Mouse (Mus musculus): ENCODE data around the gene Tenm2. TPM values are rescaled to one million over a fixed set of nuclear protein-coding genes. Genes with fewer than 3 reads are reported as not detected.
A peak's percentile ranks its signal among the peaks of the same experiment; 100 is the strongest.

Tenm2 gene
- total and polyA plus RNA-seq, 2 experiments from 2014 or later: 41.8 to 91.3 TPM

GRCm38 (mm10) chr11:36134645-36135044 lies 1101.1 kb downstream of the Tenm2 start:
- Histone ChIP-seq H3K4me1 (ENCODE audit: insufficient read depth) (no peaks in the 10 kb centered on the region), H3K4me3 (ENCODE audit: low read depth, low read length) (no peak overlapping the region), H3K27me3 (ENCODE audit: insufficient read depth, low read length) (no peaks in the 10 kb centered on the region), H3K36me3 (ENCODE audit: insufficient read depth) (no peaks in the 10 kb centered on the region), H3K27ac (ENCODE audit: low read depth, low read length) (no peak overlapping the region), H3K9me3 (ENCODE audit: low read length) (no peaks in the 10 kb centered on the region), H3K4me2 (ENCODE audit: low read depth) (no peak overlapping the region), H3K9ac (no peak overlapping the region)
- ATAC-seq (no peak), DNase-seq (no peak)
- WGBS: 24% methylated on average over 9 of the region's 9 CpGs
- no peak for TF ChIP-seq CTCF (IDR thresholded peaks at IDR 0.05; ENCODE audit: low read depth)

GRCm38 (mm10) chr11:36123275-36123674 lies 1112.5 kb downstream of the Tenm2 start:
- WGBS: 28% methylated on average over 2 of the region's 2 CpGs
- no peaks in the 10 kb centered on the region for H3K9me3 ChIP-seq (ENCODE audit: low read length)
- TF ChIP-seq CTCF (IDR thresholded peaks at IDR 0.05; ENCODE audit: low read depth): no peak
- no peaks in the 10 kb centered on the region for H3K36me3 ChIP-seq (ENCODE audit: insufficient read depth)
- H3K27me3 ChIP-seq (ENCODE audit: insufficient read depth, low read length): no peaks in the 10 kb centered on the region
- DNase-seq: no peak
- peaks cover 20% of the 10 kb centered on the region for H3K4me1 ChIP-seq (ENCODE audit: insufficient read depth)
- H3K4me3 ChIP-seq (ENCODE audit: low read depth, low read length): no peak overlapping the region
- H3K4me2 ChIP-seq (ENCODE audit: low read depth): no peak overlapping the region
- no peak for ATAC-seq
- no peak overlapping the region for H3K9ac ChIP-seq
- H3K27ac ChIP-seq (ENCODE audit: low read depth, low read length): no peak overlapping the region

GRCm38 (mm10) chr11:36121410-36121929 lies 1114.3 kb downstream of the Tenm2 start:
- Histone ChIP-seq H3K4me1 (ENCODE audit: insufficient read depth) (peaks cover 20% of the 10 kb centered on the region), H3K27me3 (ENCODE audit: insufficient read depth, low read length) (no peaks in the 10 kb centered on the region), H3K9ac (0 out of 2 replicates have a peak overlapping the region, but pooled peaks have one; percentile 14), H3K9me3 (ENCODE audit: low read length) (no peaks in the 10 kb centered on the region), H3K4me3 (ENCODE audit: low read depth, low read length) (no peak overlapping the region), H3K4me2 (ENCODE audit: low read depth) (no peak overlapping the region), H3K27ac (ENCODE audit: low read depth, low read length) (peak overlapping the region; percentile 15), H3K36me3 (ENCODE audit: insufficient read depth) (no peaks in the 10 kb centered on the region)
- WGBS: 33% methylated on average over 8 of the region's 8 CpGs
- no peak for TF ChIP-seq CTCF (IDR thresholded peaks at IDR 0.05; ENCODE audit: low read depth)
- DNase-seq (no peak), ATAC-seq (no peak)

- peak overlapping the region; percentile 15; the same call in 1 of the 2 replicates for H3K27ac ChIP-seq (ENCODE audit: low read depth, low read length)
- H3K4me3 ChIP-seq (ENCODE audit: low read depth, low read length): no peak overlapping the region
- 0 out of 2 replicates have a peak overlapping the region, but pooled peaks have one; percentile 14 for H3K9ac ChIP-seq
- TF ChIP-seq CTCF (IDR thresholded peaks at IDR 0.05; ENCODE audit: low read depth): no peak
- no peak; the same call in 1 of the 2 replicates for ATAC-seq
- no peak overlapping the region for H3K4me2 ChIP-seq (ENCODE audit: low read depth)
- no peaks in the 10 kb centered on the region for H3K9me3 ChIP-seq (ENCODE audit: low read length)
- peaks cover 20% of the 10 kb centered on the region for H3K4me1 ChIP-seq (ENCODE audit: insufficient read depth)
- no peaks in the 10 kb centered on the region for H3K36me3 ChIP-seq (ENCODE audit: insufficient read depth)
- WGBS: 7% methylated on average over 7 of the region's 7 CpGs
- no peak for DNase-seq
- no peaks in the 10 kb centered on the region for H3K27me3 ChIP-seq (ENCODE audit: insufficient read depth, low read length)
These were observed 1115.0 kb downstream of the Tenm2 start for GRCm38 (mm10) chr11:36120591-36121409.

GRCm38 (mm10) chr11:36113326-36113725 lies 1122.4 kb downstream of the Tenm2 start:
- Histone ChIP-seq H3K4me2 (ENCODE audit: low read depth) (no peak overlapping the region), H3K9ac (no peak overlapping the region), H3K9me3 (ENCODE audit: low read length) (no peaks in the 10 kb centered on the region), H3K4me3 (ENCODE audit: low read depth, low read length) (no peak overlapping the region), H3K4me1 (ENCODE audit: insufficient read depth) (peaks cover 4% of the 10 kb centered on the region; the same call in 1 of the 2 replicates), H3K36me3 (ENCODE audit: insufficient read depth) (no peaks in the 10 kb centered on the region), H3K27ac (ENCODE audit: low read depth, low read length) (no peak overlapping the region), H3K27me3 (ENCODE audit: insufficient read depth, low read length) (no peaks in the 10 kb centered on the region)
- 87% methylated on average over 12 of the region's 12 CpGs for WGBS
- TF ChIP-seq CTCF (IDR thresholded peaks at IDR 0.05; ENCODE audit: low read depth): no peak
- DNase-seq: no peak
- no peak for ATAC-seq

- DNase-seq: peak; percentile 58
- Histone ChIP-seq H3K36me3 (ENCODE audit: insufficient read depth) (no peaks in the 10 kb centered on the region), H3K4me2 (ENCODE audit: low read depth) (no peak overlapping the region), H3K9ac (no peak overlapping the region), H3K4me1 (ENCODE audit: insufficient read depth) (peaks cover 4% of the 10 kb centered on the region; the same call in 1 of the 2 replicates), H3K4me3 (ENCODE audit: low read depth, low read length) (no peak overlapping the region), H3K27ac (ENCODE audit: low read depth, low read length) (peak overlapping the region; percentile 47), H3K27me3 (ENCODE audit: insufficient read depth, low read length) (no peaks in the 10 kb centered on the region), H3K9me3 (ENCODE audit: low read length) (no peaks in the 10 kb centered on the region)
- TF ChIP-seq CTCF (IDR thresholded peaks at IDR 0.05; ENCODE audit: low read depth): no peak
- peak; percentile 80 for ATAC-seq
- 17% methylated on average over 12 of the region's 12 CpGs for WGBS
These were observed 1126.6 kb downstream of the Tenm2 start for GRCm38 (mm10) chr11:36108970-36109731.
